Mouse (Mus musculus) midbrain, embryonic 10.5 days (tissue): ENCODE results near the gene Eif4ebp2. TPM values are rescaled to one million over a fixed set of nuclear protein-coding genes. Genes with fewer than 3 reads are reported as not detected.

ENCODE experiments used
- DNase-seq: peaks from one replicate; pipeline ENCODE4 v3.0.0-alpha.2; 2017; ENCODE audit warnings: low spot score
- H3K27ac ChIP-seq: fragments of 300-500 bp; sonication (generic); replicated peaks from 2 replicates; pipeline ENCODE4 v1.5.1; 2016; ENCODE audit warnings: mild to moderate bottlenecking
- H3K27me3 ChIP-seq: fragments of 300-500 bp; sonication (generic); 2 replicates; pipeline ENCODE4 v1.6.1; 2016; ENCODE audit warnings: low read depth, mild to moderate bottlenecking; ENCODE audit not compliant: poor library complexity, severe bottlenecking
- H3K36me3 ChIP-seq: fragments of 300-500 bp; sonication (generic); 2 replicates; pipeline ENCODE4 v1.6.1; 2016; ENCODE audit warnings: mild to moderate bottlenecking, moderate library complexity
- H3K4me1 ChIP-seq: fragments of 300-500 bp; sonication (generic); 2 replicates; pipeline ENCODE4 v1.6.1; 2016
- H3K4me3 ChIP-seq: fragments of 300-500 bp; sonication (generic); 2 replicates; pipeline ENCODE4 v1.5.1; 2016; ENCODE audit warnings: mild to moderate bottlenecking, moderate library complexity
- H3K9me3 ChIP-seq: fragments of 300-500 bp; sonication (generic); replicated peaks from 2 replicates; pipeline ENCODE4 v1.6.1; 2016; ENCODE audit warnings: mild to moderate bottlenecking
- WGBS: fragments of 180-500 bp; shearing (Covaris S2); methylation state at CpG from one replicate; pipeline ENCODE4 v1.1.7; 2016; 5-methylcytosine and 5-hydroxymethylcytosine counted together
- polyA plus RNA-seq: library from polyadenylated mRNA; unstranded; fragments of >200 nt; fragmentation: Nextera tagmentation; extraction: Ambion mirVana; gene quantifications from 2 replicates; pipeline ENCODE4 v1.2.1, GENCODE M21; 2016

Eif4ebp2 gene
- polyA plus RNA-seq, 1 experiment from 2014 or later: 89.4 TPM

GRCm38 (mm10) chr10:61389020-61389419 lies 63.4 kb downstream of the Eif4ebp2 start:
- DNase-seq: no peak
- no peaks in the 10 kb centered on the region for H3K36me3 ChIP-seq
- peak overlapping the region; percentile 18; the same call in 1 of the 2 replicates for H3K27ac ChIP-seq
- H3K4me1 ChIP-seq: peaks cover 20% of the 10 kb centered on the region
- H3K9me3 ChIP-seq: no peaks in the 10 kb centered on the region
- H3K4me3 ChIP-seq: no peak overlapping the region
- 32% methylated on average over 5 of the region's 5 CpGs for WGBS
- H3K27me3 ChIP-seq: peaks cover 38% of the 10 kb centered on the region

- Histone ChIP-seq H3K27ac (no peak overlapping the region), H3K4me3 (no peak overlapping the region), H3K36me3 (no peaks in the 10 kb centered on the region), H3K9me3 (no peaks in the 10 kb centered on the region), H3K27me3 (peaks cover 40% of the 10 kb centered on the region), H3K4me1 (peaks cover 46% of the 10 kb centered on the region)
- 79% methylated on average over 6 of the region's 6 CpGs for WGBS
- DNase-seq: no peak
Measured at GRCm38 (mm10) chr10:61386284-61386683, 66.2 kb downstream of the Eif4ebp2 start.

GRCm38 (mm10) chr10:61385174-61385573 lies 67.3 kb downstream of the Eif4ebp2 start:
- no peaks in the 10 kb centered on the region for H3K9me3 ChIP-seq
- 84% methylated on average over 6 of the region's 6 CpGs for WGBS
- no peak for DNase-seq
- peaks cover 51% of the 10 kb centered on the region for H3K27me3 ChIP-seq
- H3K27ac ChIP-seq: no peak overlapping the region
- H3K36me3 ChIP-seq: no peaks in the 10 kb centered on the region
- no peak overlapping the region for H3K4me3 ChIP-seq
- peaks cover 57% of the 10 kb centered on the region for H3K4me1 ChIP-seq

- Histone ChIP-seq H3K36me3 (no peaks in the 10 kb centered on the region), H3K9me3 (no peaks in the 10 kb centered on the region), H3K4me3 (peak overlapping the region; percentile 74), H3K27ac (peak overlapping the region; percentile 88), H3K27me3 (peaks cover 54% of the 10 kb centered on the region), H3K4me1 (peaks cover 58% of the 10 kb centered on the region)
- 4% methylated on average over 11 of the region's 11 CpGs for WGBS
- DNase-seq: no peak
Measured at GRCm38 (mm10) chr10:61383715-61384047, 68.8 kb downstream of the Eif4ebp2 start.

- peak within 1 kb of the TSS; percentile 88 for H3K27ac ChIP-seq
- H3K27me3 ChIP-seq: peaks cover 54% of the 10 kb centered on the region
Measured at GRCm38 (mm10) chr10:61383021-61383714, 69.3 kb downstream of the Eif4ebp2 start, which contains the start of gene Pald1. Pald1 (minus strand) TSS chr10:61383530.

GRCm38 (mm10) chr10:61382281-61382731 lies 70.2 kb downstream of the Eif4ebp2 start:
- no peaks in the 10 kb centered on the region for H3K9me3 ChIP-seq
- WGBS: under 1% methylated on average over 8 of the region's 8 CpGs
- peaks cover 60% of the 10 kb centered on the region for H3K4me1 ChIP-seq
- peak overlapping the region; percentile 74 for H3K4me3 ChIP-seq
- no peak for DNase-seq
- H3K27ac ChIP-seq: peak overlapping the region; percentile 88
- no peaks in the 10 kb centered on the region for H3K36me3 ChIP-seq
- H3K27me3 ChIP-seq: peaks cover 54% of the 10 kb centered on the region

More at GRCm38 (mm10) chr10:61383021-61383714, 69.3 kb downstream of the Eif4ebp2 start, which contains the start of gene Pald1:
- Histone ChIP-seq H3K9me3 (no peaks in the 10 kb centered on the region), H3K4me3 (peak within 1 kb of the TSS; percentile 74), H3K36me3 (no peaks in the 10 kb centered on the region), H3K4me1 (peaks cover 58% of the 10 kb centered on the region)
- WGBS: under 1% methylated on average over 60 of the region's 60 CpGs
- DNase-seq: peak; percentile 87

- Histone ChIP-seq H3K27me3 (peaks cover 52% of the 10 kb centered on the region), H3K4me1 (peaks cover 61% of the 10 kb centered on the region), H3K4me3 (peak overlapping the region; percentile 74), H3K27ac (peak overlapping the region; percentile 88), H3K9me3 (no peaks in the 10 kb centered on the region), H3K36me3 (no peaks in the 10 kb centered on the region)
- 16% methylated on average over 8 of the region's 8 CpGs for WGBS
- no peak for DNase-seq
Measured at GRCm38 (mm10) chr10:61381823-61382222, 70.6 kb downstream of the Eif4ebp2 start.

GRCm38 (mm10) chr10:61380186-61380585 lies 72.3 kb downstream of the Eif4ebp2 start:
- H3K27ac ChIP-seq: peak overlapping the region; percentile 69
- peaks cover 65% of the 10 kb centered on the region for H3K4me1 ChIP-seq
- peaks cover 36% of the 10 kb centered on the region for H3K27me3 ChIP-seq
- H3K36me3 ChIP-seq: no peaks in the 10 kb centered on the region
- no peaks in the 10 kb centered on the region for H3K9me3 ChIP-seq
- no peak for DNase-seq
- peak overlapping the region; percentile 74 for H3K4me3 ChIP-seq
- WGBS: 9% methylated on average over 9 of the region's 9 CpGs

GRCm38 (mm10) chr10:61379340-61380040 lies 73.0 kb downstream of the Eif4ebp2 start:
- no peaks in the 10 kb centered on the region for H3K36me3 ChIP-seq
- H3K4me3 ChIP-seq: no peak overlapping the region
- peaks cover 29% of the 10 kb centered on the region for H3K27me3 ChIP-seq
- DNase-seq: no peak
- no peaks in the 10 kb centered on the region for H3K9me3 ChIP-seq
- WGBS: 86% methylated on average over 13 of the region's 13 CpGs
- H3K4me1 ChIP-seq: peaks cover 67% of the 10 kb centered on the region
- peak overlapping the region; percentile 69 for H3K27ac ChIP-seq

GRCm38 (mm10) chr10:61378698-61379097 lies 73.8 kb downstream of the Eif4ebp2 start:
- no peaks in the 10 kb centered on the region for H3K36me3 ChIP-seq
- no peak for DNase-seq
- 0 out of 2 replicates have a peak overlapping the region, but pooled peaks have one; percentile 18 for H3K27ac ChIP-seq
- peaks cover 66% of the 10 kb centered on the region for H3K4me1 ChIP-seq
- H3K9me3 ChIP-seq: 0 out of 2 replicates have a peak, but pooled peaks cover 3% of the 10 kb centered on the region
- H3K4me3 ChIP-seq: no peak overlapping the region
- WGBS: 81% methylated on average over 5 of the region's 5 CpGs
- peaks cover 23% of the 10 kb centered on the region for H3K27me3 ChIP-seq
